Mouse (Mus musculus) spleen, postnatal 10 days (tissue): ENCODE results near the gene Fam13c.
A peak's percentile ranks its signal among the peaks of the same experiment; 100 is the strongest.

Experiments used
- DNase-seq, 2 experiments: peaks; one replicate each; pipeline ENCODE4 v3.0.0; 2021 to 2022; ENCODE audit warnings: low spot score in 2 of 2

Gene Fam13c

GRCm38 (mm10) chr10:70599126-70599924 lies 159.0 kb downstream of the Fam13c start:
- DNase-seq, result peak in 1 of 2 experiments; percentile 20

GRCm38 (mm10) chr10:70599925-70600305 lies 159.6 kb downstream of the Fam13c start:
- peak in 1 of 2 experiments; percentile 10 for DNase-seq
